Mouse (Mus musculus): ENCODE results near the gene Dpep1. TPM values are rescaled to one million over a fixed set of nuclear protein-coding genes. Genes with fewer than 3 reads are reported as not detected.

Dpep1 gene
- polyA plus RNA-seq, 2 experiments: 0.07 to 0.23 TPM

- Histone ChIP-seq H3K36me3 (replicated peaks; ENCODE audit: control insufficient read depth, insufficient read depth, low read depth) (no peaks in the 10 kb centered on the region), H3K27me3 (ENCODE audit: control insufficient read depth, insufficient read depth, low read length) (no peaks in the 10 kb centered on the region; the same call in 1 of the 2 replicates), H3K4me2 (ENCODE audit: low read depth) (no peak overlapping the region), H3K9ac (replicated peaks) (no peak overlapping the region), H3K4me3 (ENCODE audit: insufficient read depth in 1 of 2, low read depth in 2 of 2, low read length in 2 of 2) (no peak overlapping the region), H3K27ac (no peak overlapping the region), H3K4me1 (replicated peaks; ENCODE audit: control insufficient read depth in 2 of 2, insufficient read depth in 2 of 2, low read length in 1 of 2) (0 out of 4 replicates have a peak, but pooled peaks cover 0 to 2% of the 10 kb centered on the region in 2 experiments), H3K9me3 (ENCODE audit: control insufficient read depth, low read length) (no peaks in the 10 kb centered on the region)
- no peak for ATAC-seq (ENCODE audit: insufficient read depth)
- WGBS (ENCODE audit: insufficient replicate concordance): 45% methylated on average over 6 of the region's 6 CpGs
- TF ChIP-seq CTCF (IDR thresholded peaks at IDR 0.05; ENCODE audit: low read depth): peak; percentile 62
- TF ChIP-seq EP300 (IDR thresholded peaks at IDR 0.05; ENCODE audit: low read depth): no peak
- peak in 2 of 3 experiments; percentile 18 to 32 for DNase-seq (ENCODE audit: low read depth in 3 of 3, low spot score in 3 of 3)
These were observed 40.8 kb upstream of the Dpep1 start for GRCm38 (mm10) chr8:123145279-123145678.

- Histone ChIP-seq H3K36me3 (replicated peaks; ENCODE audit: control insufficient read depth, insufficient read depth, low read depth) (no peaks in the 10 kb centered on the region), H3K4me1 (replicated peaks; ENCODE audit: control insufficient read depth in 2 of 2, insufficient read depth in 2 of 2, low read length in 1 of 2) (no peaks in the 10 kb centered on the region), H3K4me3 (ENCODE audit: insufficient read depth in 1 of 2, low read depth in 2 of 2, low read length in 2 of 2) (no peak overlapping the region), H3K9me3 (ENCODE audit: control insufficient read depth, low read length) (no peaks in the 10 kb centered on the region), H3K27ac (no peak overlapping the region), H3K4me2 (ENCODE audit: low read depth) (no peak overlapping the region), H3K27me3 (ENCODE audit: control insufficient read depth, insufficient read depth, low read length) (no peaks in the 10 kb centered on the region; the same call in 1 of the 2 replicates), H3K9ac (replicated peaks) (no peak overlapping the region)
- 76% methylated on average over 7 of the region's 7 CpGs for WGBS (ENCODE audit: insufficient replicate concordance)
- TF ChIP-seq EP300 (IDR thresholded peaks at IDR 0.05; ENCODE audit: low read depth) (no peak), CTCF (IDR thresholded peaks at IDR 0.05; ENCODE audit: low read depth) (no peak)
- DNase-seq (ENCODE audit: low read depth in 3 of 3, low spot score in 3 of 3) (no peak), ATAC-seq (ENCODE audit: insufficient read depth) (no peak)
These were observed 39.7 kb upstream of the Dpep1 start for GRCm38 (mm10) chr8:123146390-123146789.

DNA sequence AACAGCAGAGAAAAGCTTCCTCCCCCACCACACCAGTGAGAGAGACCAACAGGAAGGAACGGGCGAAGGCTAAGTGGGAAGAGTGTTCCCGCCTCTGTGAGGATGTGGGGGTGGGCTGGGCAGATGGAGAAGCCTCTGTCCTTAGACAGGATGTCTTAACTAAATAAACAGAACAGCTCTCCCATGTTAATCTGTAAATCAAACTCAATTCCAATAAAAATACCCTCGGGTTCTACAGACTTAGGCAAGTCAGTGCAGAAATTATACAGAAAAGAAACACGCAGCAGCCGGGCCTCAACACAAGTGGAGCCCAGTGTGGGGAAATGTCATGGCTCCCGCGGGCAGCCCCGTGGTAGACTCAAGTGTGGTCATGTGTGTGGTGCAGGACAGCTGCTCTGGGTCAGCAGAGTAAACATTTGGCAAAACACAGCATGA lies 35.3 kb upstream of the Dpep1 start:
- WGBS (ENCODE audit: insufficient replicate concordance): 32% methylated on average over 9 of the region's 9 CpGs
- DNase-seq (ENCODE audit: low read depth in 3 of 3, low spot score in 3 of 3) (no peak), ATAC-seq (ENCODE audit: insufficient read depth) (no peak)
- H3K4me1 ChIP-seq (replicated peaks; ENCODE audit: control insufficient read depth in 2 of 2, insufficient read depth in 2 of 2, low read length in 1 of 2): peaks cover 7% of the 10 kb centered on the region in 2 experiments
- no peak overlapping the region for H3K9ac ChIP-seq (replicated peaks)
- no peaks in the 10 kb centered on the region for H3K36me3 ChIP-seq (replicated peaks; ENCODE audit: control insufficient read depth, insufficient read depth, low read depth)
- no peak overlapping the region for H3K4me3 ChIP-seq (ENCODE audit: insufficient read depth in 1 of 2, low read depth in 2 of 2, low read length in 2 of 2)
- peaks cover 2% of the 10 kb centered on the region; the same call in 1 of the 2 replicates for H3K27me3 ChIP-seq (ENCODE audit: control insufficient read depth, insufficient read depth, low read length)
- H3K9me3 ChIP-seq (ENCODE audit: control insufficient read depth, low read length): no peaks in the 10 kb centered on the region
- TF ChIP-seq EP300 (IDR thresholded peaks at IDR 0.05; ENCODE audit: low read depth): no peak
- no peak for TF ChIP-seq CTCF (IDR thresholded peaks at IDR 0.05; ENCODE audit: low read depth)
- no peak overlapping the region for H3K4me2 ChIP-seq (ENCODE audit: low read depth)
- H3K27ac ChIP-seq: no peak overlapping the region

DNA sequence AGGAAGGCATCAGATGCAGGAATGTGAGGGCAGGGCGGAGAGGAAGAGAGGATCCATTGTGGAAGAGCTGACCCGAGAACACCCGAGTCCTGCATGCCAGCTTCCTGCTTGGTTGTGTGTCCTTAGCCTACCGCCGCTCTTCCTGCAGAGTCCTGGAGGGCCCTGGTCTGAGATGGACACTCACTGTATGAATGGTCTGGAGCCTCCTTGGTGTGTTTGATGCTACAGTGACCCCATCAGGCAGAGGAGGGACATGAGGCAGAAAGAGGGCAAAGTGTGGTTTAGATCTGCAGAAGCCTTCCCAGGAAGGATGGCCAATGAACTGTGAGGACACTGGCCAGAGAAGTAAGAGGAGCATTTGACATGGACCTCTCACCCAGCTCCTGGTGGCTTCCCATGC lies 30.9 kb upstream of the Dpep1 start:
- H3K27ac ChIP-seq: peak overlapping the region; percentile 65; the same call in 1 of the 2 replicates
- ATAC-seq (ENCODE audit: insufficient read depth) (no peak), DNase-seq (ENCODE audit: low read depth in 3 of 3, low spot score in 3 of 3) (peak in 1 of 3 experiments; percentile 22)
- peak; percentile 69 for TF ChIP-seq CTCF (IDR thresholded peaks at IDR 0.05; ENCODE audit: low read depth)
- TF ChIP-seq EP300 (IDR thresholded peaks at IDR 0.05; ENCODE audit: low read depth): no peak
- H3K9ac ChIP-seq (replicated peaks): peak overlapping the region; percentile 57; the same call in 1 of the 2 replicates
- 64% methylated on average over 5 of the region's 5 CpGs for WGBS (ENCODE audit: insufficient replicate concordance)
- no peak overlapping the region for H3K4me2 ChIP-seq (ENCODE audit: low read depth)
- H3K9me3 ChIP-seq (ENCODE audit: control insufficient read depth, low read length): no peaks in the 10 kb centered on the region
- peaks cover 23 to 31% of the 10 kb centered on the region in 2 experiments for H3K4me1 ChIP-seq (replicated peaks; ENCODE audit: control insufficient read depth in 2 of 2, insufficient read depth in 2 of 2, low read length in 1 of 2)
- no peak overlapping the region for H3K4me3 ChIP-seq (ENCODE audit: insufficient read depth in 1 of 2, low read depth in 2 of 2, low read length in 2 of 2)
- H3K27me3 ChIP-seq (ENCODE audit: control insufficient read depth, insufficient read depth, low read length): peaks cover 2% of the 10 kb centered on the region; the same call in 1 of the 2 replicates
- no peaks in the 10 kb centered on the region for H3K36me3 ChIP-seq (replicated peaks; ENCODE audit: control insufficient read depth, insufficient read depth, low read depth)

DNA sequence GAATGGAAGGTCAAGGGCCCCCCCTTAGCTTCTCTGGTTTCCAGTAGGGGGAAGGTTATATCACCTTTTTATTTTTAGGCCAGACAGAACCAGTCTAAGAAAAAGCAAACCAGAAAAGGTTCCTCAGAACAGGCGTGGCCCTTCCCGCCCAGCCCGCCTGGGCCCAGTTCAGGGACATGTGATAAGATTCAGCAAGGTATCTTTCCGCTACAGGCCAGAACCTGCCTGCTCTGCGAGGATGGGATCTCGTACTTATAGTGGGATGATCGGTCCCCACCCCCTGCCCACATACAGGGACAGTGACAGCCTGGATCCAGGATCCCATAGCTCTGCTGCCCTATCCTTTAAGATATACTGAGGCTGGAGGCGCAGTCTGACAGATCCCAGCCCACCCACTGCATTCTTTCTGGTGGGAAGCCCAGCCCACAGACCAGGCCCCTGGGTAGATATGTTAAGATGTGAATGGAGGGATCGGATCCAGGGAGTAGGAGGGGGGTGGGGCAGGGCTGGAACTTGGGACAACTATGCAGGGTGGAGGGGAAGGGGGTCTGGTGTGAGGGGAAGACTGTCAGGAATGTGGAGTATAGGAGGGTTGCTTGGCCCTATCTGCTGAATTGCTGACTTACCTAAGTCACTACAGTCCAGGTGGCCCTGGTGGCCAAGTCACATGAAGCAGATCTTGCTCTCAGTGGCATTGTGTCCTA lies 29.8 kb upstream of the Dpep1 start:
- Histone ChIP-seq H3K9ac (replicated peaks) (peak overlapping the region; percentile 57), H3K4me3 (ENCODE audit: insufficient read depth in 1 of 2, low read depth in 2 of 2, low read length in 2 of 2) (no peak overlapping the region), H3K27ac (peak overlapping the region; percentile 65), H3K27me3 (ENCODE audit: control insufficient read depth, insufficient read depth, low read length) (peaks cover 2% of the 10 kb centered on the region; the same call in 1 of the 2 replicates), H3K9me3 (ENCODE audit: control insufficient read depth, low read length) (no peaks in the 10 kb centered on the region), H3K4me2 (ENCODE audit: low read depth) (peak overlapping the region; percentile 37), H3K4me1 (replicated peaks; ENCODE audit: control insufficient read depth in 2 of 2, insufficient read depth in 2 of 2, low read length in 1 of 2) (peaks cover 23 to 31% of the 10 kb centered on the region in 2 experiments), H3K36me3 (replicated peaks; ENCODE audit: control insufficient read depth, insufficient read depth, low read depth) (no peaks in the 10 kb centered on the region)
- ATAC-seq (ENCODE audit: insufficient read depth): peak; percentile 96
- TF ChIP-seq CTCF (IDR thresholded peaks at IDR 0.05; ENCODE audit: low read depth): no peak
- TF ChIP-seq EP300 (IDR thresholded peaks at IDR 0.05; ENCODE audit: low read depth): peak; percentile 70
- 29% methylated on average over 9 of the region's 9 CpGs for WGBS (ENCODE audit: insufficient replicate concordance)
- DNase-seq (ENCODE audit: low read depth in 3 of 3, low spot score in 3 of 3): peak; percentile 41 to 55 (median 54)
